Mouse (Mus musculus): ENCODE data around the gene Gm3095. TPM values are rescaled to one million over a fixed set of nuclear protein-coding genes. Genes with fewer than 3 reads are reported as not detected.

Gene Gm3095
- 7.0 TPM for polyA plus RNA-seq (2014; fragmentation: Illumina TruSeq; extraction: RNeasy Lipid Tissue Mini Kit (QIAGEN cat#74804); ENCODE audit: low read depth, low replicate concordance)

GRCm38 (mm10) chr14:3963247-3963646 lies at the start of gene Gm3095:
TSS of gene Gm3095 (plus strand) at chr14:3963547.

GRCm38 (mm10) chr14:3931456-3931855 lies 31.9 kb upstream of the Gm3095 start, which contains the start of gene Gm3029:
TSS of gene Gm3029 (plus strand) at chr14:3931756.

GRCm38 (mm10) chr14:3998094-3998493 lies 34.7 kb downstream of the Gm3095 start, which contains the start of gene Gm3099:
TSS of gene Gm3099 (plus strand) at chr14:3998394.

Other genes starting within 250 kb of the Gm3095 start
- gene Gm3002, start 153.5 kb upstream of the Gm3095 start, polyA plus RNA-seq (2014; fragmentation: Illumina TruSeq; extraction: RNeasy Lipid Tissue Mini Kit (QIAGEN cat#74804); ENCODE audit: low read depth, low replicate concordance) = 4.3 TPM
- gene Gm3033, start 117.3 kb upstream of the Gm3095 start, polyA plus RNA-seq (2014; fragmentation: Illumina TruSeq; extraction: RNeasy Lipid Tissue Mini Kit (QIAGEN cat#74804); ENCODE audit: low read depth, low replicate concordance) = 0.18 TPM
- 54.9 TPM for gene Gm2916, start 79.4 kb upstream of the Gm3095 start, polyA plus RNA-seq (2014; fragmentation: Illumina TruSeq; extraction: RNeasy Lipid Tissue Mini Kit (QIAGEN cat#74804); ENCODE audit: low read depth, low replicate concordance)
- gene Gm3029, start 31.8 kb upstream of the Gm3095 start, polyA plus RNA-seq (2014; fragmentation: Illumina TruSeq; extraction: RNeasy Lipid Tissue Mini Kit (QIAGEN cat#74804); ENCODE audit: low read depth, low replicate concordance) = 88.6 TPM
- 4.0 TPM for gene Gm3099, start 34.8 kb downstream of the Gm3095 start, polyA plus RNA-seq (2014; fragmentation: Illumina TruSeq; extraction: RNeasy Lipid Tissue Mini Kit (QIAGEN cat#74804); ENCODE audit: low read depth, low replicate concordance)
- 2.7 TPM for gene Gm5796, start 60.4 kb downstream of the Gm3095 start, polyA plus RNA-seq (2014; fragmentation: Illumina TruSeq; extraction: RNeasy Lipid Tissue Mini Kit (QIAGEN cat#74804); ENCODE audit: low read depth, low replicate concordance)
- gene Gm3115, start 120.6 kb downstream of the Gm3095 start, polyA plus RNA-seq (2014; fragmentation: Illumina TruSeq; extraction: RNeasy Lipid Tissue Mini Kit (QIAGEN cat#74804); ENCODE audit: low read depth, low replicate concordance) = 4.7 TPM
- gene Gm8108, start 147.0 kb downstream of the Gm3095 start, polyA plus RNA-seq (2014; fragmentation: Illumina TruSeq; extraction: RNeasy Lipid Tissue Mini Kit (QIAGEN cat#74804); ENCODE audit: low read depth, low replicate concordance) = 6.8 TPM
- gene Gm3127, start 201.5 kb downstream of the Gm3095 start, polyA plus RNA-seq (2014; fragmentation: Illumina TruSeq; extraction: RNeasy Lipid Tissue Mini Kit (QIAGEN cat#74804); ENCODE audit: low read depth, low replicate concordance) = 8.5 TPM
- gene Gm2974, start 219.0 kb downstream of the Gm3095 start, polyA plus RNA-seq (2014; fragmentation: Illumina TruSeq; extraction: RNeasy Lipid Tissue Mini Kit (QIAGEN cat#74804); ENCODE audit: low read depth, low replicate concordance) = 4.1 TPM

All from testis, adult 10 weeks (tissue).